Mouse (Mus musculus) cerebellum, adult 2 months (tissue): ENCODE measurements at regions not wholly inside any gene's neighbourhood (a gene's known extent, or its start where the extent isn't known, plus 50 kb on each side); places are given as distances from the start of the nearest gene placed in this dataset.
"Not testable (repeated sequence)": the region's sequence is repeated elsewhere in the genome, so short reads cannot be mapped to it uniquely, and the experiment has no call there.

Experiments used
- DNase-seq, 2 experiments: peaks; one replicate each; pipeline ENCODE4 v3.0.0; 2021
- H3K27ac ChIP-seq: fragments of 200-500 bp; 2 replicates; pipeline ENCODE4 v1.5.1; 2012; ENCODE audit warnings: low read length, control low read depth, inconsistent platforms; ENCODE audit not compliant: insufficient read depth
- H3K27me3 ChIP-seq: fragments of 200-500 bp; 2 replicates; pipeline ENCODE4 v1.6.1; 2012; ENCODE audit warnings: inconsistent platforms, mild to moderate bottlenecking, low read length, moderate library complexity; ENCODE audit not compliant: control insufficient read depth, insufficient read depth
- H3K4me1 ChIP-seq: fragments of 200-500 bp; 2 replicates; pipeline ENCODE4 v1.6.1; 2011; ENCODE audit warnings: low read length; ENCODE audit not compliant: control insufficient read depth, insufficient read depth
- H3K4me3 ChIP-seq: fragments of 200-500 bp; replicated peaks from 2 replicates; pipeline ENCODE3; 2011; ENCODE audit warnings: mild to moderate bottlenecking, low read depth, low read length, control low read depth; ENCODE audit not compliant: insufficient read depth
- CTCF ChIP-seq: fragments of 200-500 bp; IDR thresholded peaks from 2 replicates; pipeline ENCODE4 v1.5.1; 2011; ENCODE audit warnings: low read depth, mild to moderate bottlenecking, control low read depth, low read length, moderate library complexity, borderline replicate concordance; ENCODE audit not compliant: insufficient read depth
- POLR2A ChIP-seq: fragments of 200-500 bp; IDR thresholded peaks from 2 replicates; pipeline ENCODE4 v1.6.1; 2011; ENCODE audit warnings: low read length, control low read depth, borderline replicate concordance; ENCODE audit not compliant: insufficient read depth
- WGBS: fragments of 180-500 bp; shearing (Covaris S2); methylation state at CpG from one replicate; pipeline ENCODE4 v1.1.7; 2018; 5-methylcytosine and 5-hydroxymethylcytosine counted together

GRCm38 (mm10) chr1:65820771-65821170 is 105.5 kb upstream of the Crygf start:
- Histone ChIP-seq H3K27me3 (no peaks in the 10 kb centered on the region), H3K4me3 (no peak overlapping the region), H3K27ac (no peak overlapping the region), H3K4me1 (peaks cover 3% of the 10 kb centered on the region; the same call in 1 of the 2 replicates)
- peak; percentile 62 to 83 for DNase-seq
- no peak for TF ChIP-seq POLR2A
- TF ChIP-seq CTCF, result no peak
- WGBS, result 11% methylated on average over 5 of the region's 5 CpGs

GRCm38 (mm10) chr1:65841116-65841515 is 85.2 kb upstream of the Crygf start:
- DNase-seq, result no peak
- Histone ChIP-seq H3K27ac (no peak overlapping the region), H3K4me1 (no peaks in the 10 kb centered on the region), H3K4me3 (no peak overlapping the region), H3K27me3 (no peaks in the 10 kb centered on the region)
- no peak for TF ChIP-seq CTCF
- whole genome bisulfite sequencing, result 84% methylated on average over 2 of the region's 2 CpGs

- no peak for TF ChIP-seq CTCF
- no peak for TF ChIP-seq POLR2A
- peak in 1 of 2 experiments; percentile 15 for DNase-seq
- H3K27me3 ChIP-seq, result no peaks in the 10 kb centered on the region; the same call in 1 of the 2 replicates
- WGBS, result 40% methylated on average over 2 of the region's 2 CpGs
- no peak overlapping the region for H3K27ac ChIP-seq
- H3K4me1 ChIP-seq, result 0 out of 2 replicates have a peak, but pooled peaks cover 4% of the 10 kb centered on the region
- H3K4me3 ChIP-seq, result no peak overlapping the region
Measured at GRCm38 (mm10) chr1:65847005-65847404, 79.3 kb upstream of the Crygf start.

GRCm38 (mm10) chr1:65873691-65874090 is 52.6 kb upstream of the Crygf start:
- not testable (repeated sequence) for H3K27ac ChIP-seq, H3K4me1 ChIP-seq, H3K27me3 ChIP-seq, H3K4me3 ChIP-seq
- WGBS, result 59% methylated on average over 2 of the region's 2 CpGs
- peak in 1 of 2 experiments; percentile 8 for DNase-seq
